Mouse (Mus musculus): ENCODE data around the gene Gin1. TPM values are rescaled to one million over a fixed set of nuclear protein-coding genes. Genes with fewer than 3 reads are reported as not detected.
A peak's percentile ranks its signal among the peaks of the same experiment; 100 is the strongest.

Gin1 gene
- total and polyA plus RNA-seq, 3 experiments, result 13.6 to 20.6 TPM; not detected in 1

- TF ChIP-seq ZNF384 (IDR thresholded peaks at IDR 0.05; ENCODE audit: low read depth, low read length) (no peak), MYC (IDR thresholded peaks at IDR 0.05; ENCODE audit: low read depth, low read length) (no peak; the same call in none of the 2 replicates), RCOR1 (IDR thresholded peaks at IDR 0.05; ENCODE audit: low read depth, low read length) (no peak), BHLHE40 (IDR thresholded peaks at IDR 0.05; ENCODE audit: borderline replicate concordance, low read depth, low read length) (no peak), MXI1 (IDR thresholded peaks at IDR 0.05; ENCODE audit: low read depth, low read length) (peak; percentile 89)
Observed at GRCm38 (mm10) chr1:97769904-97770753, at the start of gene Gin1, which contains the start of gene Ppip5k2 (continued).

- no peak overlapping the region for H3K9ac ChIP-seq (ENCODE audit: control insufficient read depth, low read depth, low read length, poor library complexity, severe bottlenecking)
- peaks cover 15 to 56% of the 10 kb centered on the region in 2 experiments for H3K36me3 ChIP-seq (ENCODE audit: control insufficient read depth in 1 of 2, insufficient read depth in 2 of 2, low read length in 2 of 2)
- H3K27me3 ChIP-seq (ENCODE audit: control insufficient read depth in 1 of 2, insufficient read depth in 2 of 2, low read length in 2 of 2), result no peaks in the 10 kb centered on the region
- peak; percentile 53 for DNase-seq (ENCODE audit: low read depth, low spot score)
- peaks cover 4 to 13% of the 10 kb centered on the region in 2 experiments for H3K4me1 ChIP-seq (ENCODE audit: control insufficient read depth in 1 of 2, insufficient read depth in 2 of 2, low read length in 2 of 2)
- no peak overlapping the region for H3K27ac ChIP-seq (ENCODE audit: control insufficient read depth, low read depth, low read length)
- H3K79me2 ChIP-seq (ENCODE audit: control insufficient read depth, insufficient read depth, low read length, poor library complexity), result no peaks in the 10 kb centered on the region
- no peak overlapping the region for H3K4me3 ChIP-seq (ENCODE audit: control insufficient read depth in 1 of 2, insufficient read depth in 1 of 2, low read depth in 2 of 2, low read length in 2 of 2)
- H3K9me3 ChIP-seq (replicated peaks; ENCODE audit: insufficient read depth, low read length), result no peaks in the 10 kb centered on the region
- no peak for TF ChIP-seq SIN3A (IDR thresholded peaks at IDR 0.05; ENCODE audit: low read length)
- peak; percentile 23 for TF ChIP-seq RAD21 (IDR thresholded peaks at IDR 0.05; ENCODE audit: low read depth, low read length)
- no peak for TF ChIP-seq MEF2A (IDR thresholded peaks at IDR 0.05; ENCODE audit: extremely low read depth, insufficient replicate concordance, low read depth, low read length, poor library complexity, severe bottlenecking)
- TF ChIP-seq UBTF (IDR thresholded peaks at IDR 0.05; ENCODE audit: borderline replicate concordance, insufficient read depth, low read depth, low read length), result no peak
- TF ChIP-seq POLR2A (IDR thresholded peaks at IDR 0.05; ENCODE audit: control insufficient read depth in 1 of 2, insufficient read depth in 1 of 2, low read depth in 1 of 2, low read length in 2 of 2, poor library complexity in 1 of 2), result no peak
- TF ChIP-seq SMC3 (IDR thresholded peaks at IDR 0.05; ENCODE audit: low read depth, low read length), result peak; percentile 65
- no peak for TF ChIP-seq MYB (IDR thresholded peaks at IDR 0.05; ENCODE audit: low read depth, low read length)
- peak; percentile 49 to 72 (median 58) for TF ChIP-seq CTCF (IDR thresholded peaks at IDR 0.05 in 2 of 3, conservative IDR thresholded peaks at IDR 0.05 in 1 of 3; ENCODE audit: control insufficient read depth in 1 of 3, insufficient read depth in 1 of 3, low read depth in 2 of 3, low read length in 3 of 3, poor library complexity in 1 of 3, severe bottlenecking in 1 of 3)
- TF ChIP-seq RCOR1 (IDR thresholded peaks at IDR 0.05; ENCODE audit: low read depth, low read length), result no peak
- TF ChIP-seq GATA1 (IDR thresholded peaks at IDR 0.05; ENCODE audit: low read depth, low read length), result no peak
- no peak for TF ChIP-seq KAT2A (conservative IDR thresholded peaks at IDR 0.05; ENCODE audit: low read depth, low read length)
Observed at GRCm38 (mm10) chr1:97726730-97727129, 43.2 kb upstream of the Gin1 start.

GRCm38 (mm10) chr1:97729339-97729738 is 40.6 kb upstream of the Gin1 start:
- Histone ChIP-seq H3K79me2 (ENCODE audit: control insufficient read depth, insufficient read depth, low read length, poor library complexity) (no peaks in the 10 kb centered on the region), H3K27me3 (ENCODE audit: control insufficient read depth in 1 of 2, insufficient read depth in 2 of 2, low read length in 2 of 2) (no peaks in the 10 kb centered on the region), H3K27ac (ENCODE audit: control insufficient read depth, low read depth, low read length) (0 out of 2 replicates have a peak overlapping the region, but pooled peaks have one; percentile 2), H3K9me3 (replicated peaks; ENCODE audit: insufficient read depth, low read length) (no peaks in the 10 kb centered on the region), H3K4me3 (ENCODE audit: control insufficient read depth in 1 of 2, insufficient read depth in 1 of 2, low read depth in 2 of 2, low read length in 2 of 2) (no peak overlapping the region), H3K36me3 (ENCODE audit: control insufficient read depth in 1 of 2, insufficient read depth in 2 of 2, low read length in 2 of 2) (peaks cover 15 to 60% of the 10 kb centered on the region in 2 experiments), H3K9ac (ENCODE audit: control insufficient read depth, low read depth, low read length, poor library complexity, severe bottlenecking) (no peak overlapping the region), H3K4me1 (ENCODE audit: control insufficient read depth in 1 of 2, insufficient read depth in 2 of 2, low read length in 2 of 2) (peaks cover 4 to 13% of the 10 kb centered on the region in 2 experiments)
- DNase-seq (ENCODE audit: low read depth, low spot score), result peak; percentile 75
- TF ChIP-seq MYB (IDR thresholded peaks at IDR 0.05; ENCODE audit: low read depth, low read length) (no peak), POLR2A (IDR thresholded peaks at IDR 0.05; ENCODE audit: control insufficient read depth in 1 of 2, insufficient read depth in 1 of 2, low read depth in 1 of 2, low read length in 2 of 2, poor library complexity in 1 of 2) (no peak), ELF1 (IDR thresholded peaks at IDR 0.05; ENCODE audit: low read depth, low read length) (no peak), SMC3 (IDR thresholded peaks at IDR 0.05; ENCODE audit: low read depth, low read length) (no peak), USF1 (IDR thresholded peaks at IDR 0.05; ENCODE audit: low read depth, low read length) (no peak), MAFK (IDR thresholded peaks at IDR 0.05; ENCODE audit: borderline replicate concordance, low read depth, low read length) (no peak), ETS1 (IDR thresholded peaks at IDR 0.05; ENCODE audit: low read depth, low read length) (peak; percentile 72), MXI1 (IDR thresholded peaks at IDR 0.05; ENCODE audit: low read depth, low read length) (peak; percentile 91), MAZ (IDR thresholded peaks at IDR 0.05; ENCODE audit: low read depth, low read length) (no peak), POLR2AphosphoS2 (IDR thresholded peaks at IDR 0.05; ENCODE audit: low read length) (no peak), CHD2 (IDR thresholded peaks at IDR 0.05; ENCODE audit: low read length) (no peak), ZC3H11A (IDR thresholded peaks at IDR 0.05; ENCODE audit: low read depth, low read length) (no peak), E2F4 (IDR thresholded peaks at IDR 0.05; ENCODE audit: borderline replicate concordance, low read depth, low read length) (no peak), JUND (IDR thresholded peaks at IDR 0.05; ENCODE audit: low read depth, low read length) (0 out of 2 replicates have a peak, but pooled peaks have one; percentile 4), HCFC1 (IDR thresholded peaks at IDR 0.05; ENCODE audit: low read depth, low read length) (no peak), MEF2A (IDR thresholded peaks at IDR 0.05; ENCODE audit: extremely low read depth, insufficient replicate concordance, low read depth, low read length, poor library complexity, severe bottlenecking) (no peak)
